Mouse (Mus musculus): ENCODE data around the gene Map4. TPM values are rescaled to one million over a fixed set of nuclear protein-coding genes. Genes with fewer than 3 reads are reported as not detected.

Map4 gene
- 58.2 and 65.5 TPM in 2 replicates for polyA plus RNA-seq (2015; fragmentation: Nextera tagmentation; extraction: Ambion mirVana)

DNA sequence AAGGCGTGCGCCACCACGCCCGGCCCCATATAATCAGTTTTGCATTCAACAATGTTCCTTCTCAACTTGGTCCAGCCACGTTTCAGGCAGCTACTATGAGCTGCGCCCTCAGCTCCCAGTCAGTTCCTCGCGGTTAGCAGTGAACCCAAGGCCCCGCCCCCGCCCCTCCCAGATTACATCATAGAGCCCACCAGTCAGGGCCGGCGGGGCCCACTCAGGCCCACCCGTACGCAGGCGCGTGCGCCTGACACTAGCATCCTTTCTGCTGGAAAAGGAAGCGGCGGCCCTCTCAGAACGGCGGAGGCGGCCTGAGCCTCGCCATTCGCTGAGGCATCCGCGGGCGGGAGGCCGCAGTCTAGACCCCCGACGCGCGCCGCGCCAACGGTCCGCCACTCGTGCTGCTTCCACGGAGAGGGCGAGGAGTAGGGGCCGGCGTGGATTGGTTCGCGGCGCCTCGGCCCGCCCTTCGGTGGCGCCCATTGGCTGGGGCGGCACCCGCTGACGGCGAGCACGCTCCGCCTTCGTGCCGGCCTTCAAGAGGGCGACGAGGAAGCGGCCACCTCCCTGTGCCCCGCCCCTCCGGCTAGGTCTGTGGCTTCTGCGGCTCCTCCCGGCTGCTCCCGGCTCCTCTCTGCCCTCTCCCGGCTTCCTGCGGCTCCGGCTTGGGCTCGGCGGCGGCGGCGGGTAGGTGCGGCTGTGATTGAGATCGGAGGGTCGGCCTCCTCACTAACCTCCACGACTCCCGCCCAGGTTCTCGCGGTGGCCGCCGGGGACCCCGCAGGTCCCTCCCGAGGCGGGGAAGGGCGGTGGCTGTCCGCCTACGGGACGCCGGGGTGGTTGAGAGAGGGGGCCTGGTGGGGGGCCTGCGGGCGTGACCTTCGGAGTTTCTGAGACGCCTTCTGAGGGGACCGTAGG, at the start of gene Map4:
Map4 (plus strand) TSS at position 204 of the 915 bp plus-strand sequence.
- Histone ChIP-seq H3K27ac (peak within 1 kb of the TSS; percentile 95), H3K4me3 (peak within 1 kb of the TSS; percentile 89), H3K9ac (peak within 1 kb of the TSS; percentile 84), H3K9me3 (no peaks in the 10 kb centered on the region), H3K4me2 (replicated peaks) (peak within 1 kb of the TSS; percentile 81), H3K27me3 (no peaks in the 10 kb centered on the region), H3K4me1 (peaks cover 17% of the 10 kb centered on the region), H3K36me3 (no peaks in the 10 kb centered on the region)
- WGBS, result under 1% methylated on average over 86 of the region's 94 CpGs
- ATAC-seq (ENCODE audit: low FRiP score, low read depth), result peak; percentile 97

DNA sequence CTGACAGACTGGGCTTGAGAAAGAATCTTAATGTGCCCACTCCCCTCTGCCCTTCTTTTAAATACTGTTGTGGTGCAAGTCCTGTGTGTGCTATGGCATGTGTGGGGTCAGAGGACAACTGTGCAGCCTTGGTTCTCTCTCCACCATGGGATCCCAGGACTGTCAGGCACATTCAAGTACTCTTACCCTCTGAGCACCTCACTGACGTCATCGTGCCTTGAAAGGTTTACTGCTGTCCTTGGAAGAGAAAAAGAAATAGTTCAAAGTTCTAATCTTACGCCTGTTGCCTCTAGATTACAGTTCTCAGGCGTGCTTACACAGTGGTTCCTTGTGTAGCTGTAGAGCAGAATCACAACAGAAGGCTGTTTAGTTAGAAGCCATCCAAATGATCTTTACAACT, 45.0 kb upstream of the Map4 start:
- ATAC-seq (ENCODE audit: low FRiP score, low read depth), result no peak
- WGBS, result 82% methylated on average over 4 of the region's 4 CpGs
- H3K36me3 ChIP-seq, result peaks cover 99% of the 10 kb centered on the region

DNA sequence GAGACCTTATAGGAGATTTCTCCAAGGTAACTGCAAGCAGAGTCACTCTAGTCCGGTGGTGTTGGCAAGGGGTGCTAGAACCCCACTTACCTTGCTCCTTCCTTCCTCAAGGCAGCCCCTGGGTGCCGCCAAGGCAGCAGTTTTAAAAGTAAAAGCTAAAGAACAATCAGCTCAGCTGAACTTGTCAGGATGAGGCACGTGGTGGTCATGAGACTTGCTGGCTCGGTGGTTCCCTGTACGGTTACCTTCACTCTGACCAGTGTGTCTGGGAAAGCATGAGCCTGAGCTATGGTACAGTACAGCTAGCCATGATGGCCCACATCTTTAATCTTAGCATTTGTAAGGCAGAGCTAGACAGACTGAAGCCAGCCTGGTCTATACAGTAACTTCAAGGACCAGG, 43.9 kb upstream of the Map4 start:
- H3K36me3 ChIP-seq, result peaks cover 99% of the 10 kb centered on the region
- ATAC-seq (ENCODE audit: low FRiP score, low read depth), result no peak
- no peaks in the 10 kb centered on the region for H3K9me3 ChIP-seq
- no peak overlapping the region for H3K4me3 ChIP-seq
- no peaks in the 10 kb centered on the region for H3K4me1 ChIP-seq
- 90% methylated on average over 5 of the region's 5 CpGs for WGBS
- H3K9ac ChIP-seq, result no peak overlapping the region
- H3K27me3 ChIP-seq, result no peaks in the 10 kb centered on the region
- no peak overlapping the region for H3K4me2 ChIP-seq (replicated peaks)
- H3K27ac ChIP-seq, result no peak overlapping the region

More for the DNA sequence above, 45.0 kb upstream of the Map4 start:
- no peak overlapping the region for H3K9ac ChIP-seq
- no peak overlapping the region for H3K4me3 ChIP-seq
- no peaks in the 10 kb centered on the region for H3K9me3 ChIP-seq
- no peaks in the 10 kb centered on the region for H3K27me3 ChIP-seq
- H3K27ac ChIP-seq, result no peak overlapping the region
- H3K4me1 ChIP-seq, result no peaks in the 10 kb centered on the region
- no peak overlapping the region for H3K4me2 ChIP-seq (replicated peaks)

DNA sequence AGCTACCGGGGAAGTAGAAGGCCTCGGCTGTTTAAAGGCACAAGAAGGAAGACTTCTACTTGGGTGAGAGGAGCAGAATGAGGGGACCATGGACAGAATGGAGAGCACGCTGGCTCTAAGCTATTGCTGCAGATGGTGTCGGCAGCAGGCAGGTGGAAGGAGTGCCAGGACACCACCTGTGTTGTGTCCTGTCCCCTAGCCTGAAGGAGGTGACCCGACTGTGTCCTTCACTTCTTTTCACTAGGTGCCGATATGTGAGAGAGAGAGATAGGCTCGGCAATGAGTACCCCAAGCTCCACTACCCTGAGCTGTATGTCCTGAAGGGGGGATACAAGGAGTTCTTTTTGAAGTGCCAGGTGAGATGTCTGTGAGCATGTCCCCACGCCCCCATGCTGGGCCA, 39.8 kb upstream of the Map4 start:
- H3K4me2 ChIP-seq (replicated peaks), result no peak overlapping the region
- H3K9me3 ChIP-seq, result no peaks in the 10 kb centered on the region
- peaks cover 6% of the 10 kb centered on the region; the same call in 1 of the 2 replicates for H3K4me1 ChIP-seq
- H3K27ac ChIP-seq, result no peak overlapping the region
- H3K9ac ChIP-seq, result no peak overlapping the region
- H3K36me3 ChIP-seq, result peaks cover 84% of the 10 kb centered on the region
- WGBS, result 90% methylated on average over 8 of the region's 8 CpGs
- H3K4me3 ChIP-seq, result no peak overlapping the region
- H3K27me3 ChIP-seq, result no peaks in the 10 kb centered on the region
- ATAC-seq (ENCODE audit: low FRiP score, low read depth), result no peak

DNA sequence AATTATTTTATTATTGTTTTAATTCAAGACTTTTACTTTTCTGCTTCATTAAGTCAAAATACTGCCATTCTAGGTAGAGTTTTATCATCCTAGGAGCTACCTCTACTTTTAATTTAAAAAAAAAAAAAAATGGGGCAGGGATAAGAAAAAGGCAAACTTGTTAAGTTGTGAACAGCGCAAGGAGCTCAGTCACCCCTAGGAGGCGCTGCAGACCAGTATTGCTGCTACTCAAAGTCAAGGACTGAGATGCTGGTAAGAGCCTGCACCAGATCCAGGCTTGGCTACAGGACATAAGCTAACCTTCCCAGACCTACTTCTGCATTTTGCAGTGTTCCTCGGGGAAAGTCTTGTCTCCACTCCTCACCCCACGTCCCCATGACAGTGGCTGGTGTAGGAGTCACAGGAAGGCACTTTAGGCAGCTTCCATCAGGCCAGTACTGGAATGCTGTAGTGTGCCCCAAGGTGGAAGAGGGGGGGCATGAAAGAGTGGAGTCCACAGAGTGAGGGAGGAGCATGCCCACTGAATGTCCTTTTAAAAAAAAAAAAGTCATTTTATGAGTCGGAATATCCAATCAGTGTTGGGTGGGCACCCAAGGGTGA, 38.5 kb upstream of the Map4 start:
- H3K27me3 ChIP-seq, result no peaks in the 10 kb centered on the region
- 68% methylated on average over 5 of the region's 5 CpGs for WGBS
- H3K36me3 ChIP-seq, result peaks cover 76% of the 10 kb centered on the region
- H3K9me3 ChIP-seq, result no peaks in the 10 kb centered on the region
- no peak overlapping the region for H3K4me3 ChIP-seq
- H3K27ac ChIP-seq, result no peak overlapping the region
- H3K4me2 ChIP-seq (replicated peaks), result no peak overlapping the region
- no peak for ATAC-seq (ENCODE audit: low FRiP score, low read depth)
- H3K4me1 ChIP-seq, result peaks cover 6% of the 10 kb centered on the region; the same call in 1 of the 2 replicates
- H3K9ac ChIP-seq, result no peak overlapping the region

DNA sequence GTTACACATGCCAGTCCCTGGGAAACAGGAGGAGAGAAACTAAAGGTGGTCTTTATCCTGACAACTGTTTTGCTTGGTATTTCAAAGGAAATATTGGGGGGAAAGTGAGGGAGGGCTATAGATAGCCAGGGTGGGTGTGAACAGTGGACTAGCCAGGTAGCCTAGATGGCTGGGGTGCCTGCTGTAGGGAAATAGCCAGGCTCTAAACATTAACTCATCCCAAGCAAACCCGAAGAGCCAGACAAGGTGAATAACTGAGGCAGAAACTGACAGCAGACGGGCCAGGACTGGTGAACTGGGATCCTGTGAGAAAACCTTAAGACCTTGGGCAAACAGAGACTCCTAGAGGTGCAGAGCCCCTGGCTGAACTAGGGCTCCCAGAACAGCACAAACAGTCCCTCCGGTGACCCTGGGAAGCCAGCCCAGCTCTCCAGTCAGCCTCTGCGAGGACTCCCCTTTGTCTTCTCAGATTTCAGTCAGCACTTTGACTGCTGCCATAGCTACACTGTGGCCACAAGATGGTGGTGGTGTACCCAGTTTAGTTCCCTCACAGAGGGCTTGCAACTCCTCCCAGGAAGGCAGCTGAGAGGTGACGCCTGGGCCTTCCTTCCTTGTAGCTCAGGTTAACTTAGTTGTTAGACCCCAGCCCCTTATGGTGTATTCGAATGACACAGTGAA, 36.7 kb upstream of the Map4 start:
- H3K9me3 ChIP-seq, result no peaks in the 10 kb centered on the region
- H3K27ac ChIP-seq, result peak overlapping the region; percentile 79
- peaks cover 6% of the 10 kb centered on the region; the same call in 1 of the 2 replicates for H3K4me1 ChIP-seq
- H3K36me3 ChIP-seq, result peaks cover 58% of the 10 kb centered on the region
- H3K4me3 ChIP-seq, result no peak overlapping the region
- WGBS, result 21% methylated on average over 6 of the region's 6 CpGs
- peak; percentile 88 for ATAC-seq (ENCODE audit: low FRiP score, low read depth)
- no peak overlapping the region for H3K4me2 ChIP-seq (replicated peaks)
- no peak overlapping the region for H3K9ac ChIP-seq
- no peaks in the 10 kb centered on the region for H3K27me3 ChIP-seq

DNA sequence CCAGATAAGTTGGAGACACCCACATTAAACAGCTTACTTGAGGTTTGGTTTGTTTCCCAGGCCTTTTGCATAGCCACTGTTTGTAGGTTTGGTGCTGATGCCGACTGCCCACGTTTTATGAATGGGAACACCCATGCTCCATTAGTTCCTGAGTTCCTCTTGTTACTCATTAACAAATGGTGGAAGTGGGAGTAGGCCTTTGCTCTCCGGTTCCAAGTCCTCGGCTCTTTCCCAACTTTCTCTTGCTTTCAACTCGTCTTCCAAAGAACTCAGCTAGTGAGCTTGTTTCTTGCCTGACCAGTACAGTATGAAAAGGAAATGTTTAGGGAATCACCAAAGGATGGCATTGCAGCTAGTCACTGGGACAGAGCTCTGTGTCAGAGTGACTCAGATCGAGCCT, 35.7 kb upstream of the Map4 start:
- H3K27ac ChIP-seq, result no peak overlapping the region
- H3K4me3 ChIP-seq, result no peak overlapping the region
- no peak for ATAC-seq (ENCODE audit: low FRiP score, low read depth)
- peaks cover 48% of the 10 kb centered on the region for H3K36me3 ChIP-seq
- peaks cover 6% of the 10 kb centered on the region; the same call in 1 of the 2 replicates for H3K4me1 ChIP-seq
- 87% methylated on average over 6 of the region's 6 CpGs for WGBS
- H3K4me2 ChIP-seq (replicated peaks), result no peak overlapping the region
- H3K27me3 ChIP-seq, result no peaks in the 10 kb centered on the region
- no peaks in the 10 kb centered on the region for H3K9me3 ChIP-seq
- no peak overlapping the region for H3K9ac ChIP-seq

DNA sequence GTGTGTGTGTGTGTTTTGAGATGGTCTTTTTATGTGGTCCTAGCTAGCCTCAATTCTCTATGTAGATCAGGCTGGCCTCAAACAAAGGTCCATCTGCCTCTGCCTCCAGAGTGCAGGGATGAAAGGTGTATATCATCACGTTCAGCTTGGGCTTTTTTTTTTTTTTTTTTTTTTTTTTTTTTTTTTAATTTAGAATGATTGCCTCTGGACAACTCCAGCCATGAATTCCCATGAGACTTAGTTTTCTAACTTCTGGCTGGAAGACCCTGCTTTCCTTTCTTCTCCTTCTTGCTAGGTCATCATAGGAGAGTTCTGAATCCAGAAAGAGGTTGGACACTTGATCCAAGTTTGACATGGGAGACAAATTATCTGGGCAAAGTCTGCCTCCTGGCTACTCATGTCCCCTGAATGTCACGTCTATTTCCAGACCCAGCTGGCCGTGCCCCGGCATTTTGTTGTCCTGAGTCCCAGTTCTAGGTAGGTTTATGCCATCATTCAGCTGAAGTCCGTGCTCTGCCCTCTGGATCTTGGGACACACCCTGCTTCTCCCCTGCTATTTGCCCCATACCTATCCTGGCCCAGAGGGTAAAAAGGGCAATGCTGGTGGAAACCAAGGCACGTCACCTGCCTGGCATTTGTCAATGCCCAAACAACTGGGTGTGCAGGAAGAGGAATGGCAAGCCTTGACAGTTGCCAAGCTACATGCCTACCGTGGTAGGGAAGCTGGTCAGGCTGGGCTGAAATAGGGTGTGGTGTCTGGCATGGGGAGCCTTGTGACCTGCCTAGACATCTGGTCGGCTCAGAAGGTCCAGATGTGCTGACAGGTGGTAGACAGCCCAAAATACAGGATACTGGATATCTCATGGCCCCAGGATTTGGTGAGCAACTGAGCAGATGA, 34.8 kb upstream of the Map4 start:
- H3K27ac ChIP-seq, result no peak overlapping the region
- no peak overlapping the region for H3K4me3 ChIP-seq
- H3K4me1 ChIP-seq, result peaks cover 6% of the 10 kb centered on the region; the same call in 1 of the 2 replicates
- ATAC-seq (ENCODE audit: low FRiP score, low read depth), result no peak
- H3K36me3 ChIP-seq, result peaks cover 38% of the 10 kb centered on the region
- no peak overlapping the region for H3K9ac ChIP-seq
- 81% methylated on average over 8 of the region's 8 CpGs for WGBS
- H3K9me3 ChIP-seq, result no peaks in the 10 kb centered on the region
- H3K4me2 ChIP-seq (replicated peaks), result no peak overlapping the region
- H3K27me3 ChIP-seq, result no peaks in the 10 kb centered on the region

DNA sequence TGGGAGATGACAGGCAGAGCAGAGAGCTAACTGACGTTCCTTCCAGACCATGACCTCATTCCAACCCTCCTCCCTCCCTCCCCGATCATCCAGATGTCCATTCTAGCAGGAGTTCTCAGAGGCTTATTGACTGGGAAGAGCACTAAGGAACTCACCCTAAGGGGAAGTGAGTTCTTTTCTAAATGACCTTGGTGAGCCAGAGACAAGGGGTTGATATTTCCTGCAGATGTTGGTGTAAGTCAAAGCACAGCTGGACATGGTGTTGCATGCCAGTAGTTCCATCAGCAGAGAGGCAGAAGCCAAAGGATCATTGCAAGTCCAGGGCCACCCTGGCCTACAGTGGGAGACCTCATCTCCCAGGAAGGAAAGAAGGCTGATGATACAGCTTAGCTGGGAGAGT, 33.2 kb upstream of the Map4 start:
- 28% methylated on average over 2 of the region's 2 CpGs for WGBS
- Histone ChIP-seq H3K27me3 (no peaks in the 10 kb centered on the region), H3K36me3 (peaks cover 24% of the 10 kb centered on the region), H3K4me1 (peaks cover 6% of the 10 kb centered on the region; the same call in 1 of the 2 replicates), H3K4me2 (replicated peaks) (no peak overlapping the region), H3K27ac (no peak overlapping the region), H3K4me3 (no peak overlapping the region), H3K9me3 (no peaks in the 10 kb centered on the region), H3K9ac (no peak overlapping the region)
- ATAC-seq (ENCODE audit: low FRiP score, low read depth), result no peak

DNA sequence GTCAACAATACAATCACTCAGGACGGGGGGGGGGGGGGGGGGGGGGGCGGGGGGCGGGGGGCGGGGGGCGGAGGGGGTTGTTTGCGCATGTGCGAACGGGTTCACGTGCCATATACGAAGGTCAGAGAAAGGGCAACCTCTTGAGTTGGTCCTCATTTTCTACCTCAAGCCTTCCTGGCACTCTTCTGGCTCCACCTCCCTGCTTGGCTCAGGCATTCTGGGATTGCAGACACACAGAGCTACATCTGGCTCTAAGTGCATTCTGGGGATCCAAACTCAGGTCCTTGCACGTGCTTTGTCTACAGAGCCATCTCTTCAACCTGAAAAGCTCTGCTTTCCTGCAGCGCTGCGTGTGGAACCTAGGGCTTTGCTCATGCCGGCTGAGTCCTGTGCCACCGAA, 31.9 kb upstream of the Map4 start:
- 52% methylated on average over 13 of the region's 15 CpGs for WGBS
- no peaks in the 10 kb centered on the region for H3K9me3 ChIP-seq
- no peaks in the 10 kb centered on the region for H3K27me3 ChIP-seq
- H3K4me3 ChIP-seq, result no peak overlapping the region
- H3K4me2 ChIP-seq (replicated peaks), result no peak overlapping the region
- H3K27ac ChIP-seq, result no peak overlapping the region
- no peak for ATAC-seq (ENCODE audit: low FRiP score, low read depth)
- peaks cover 11% of the 10 kb centered on the region for H3K36me3 ChIP-seq
- H3K4me1 ChIP-seq, result peaks cover 3% of the 10 kb centered on the region; the same call in 1 of the 2 replicates
- H3K9ac ChIP-seq, result no peak overlapping the region

DNA sequence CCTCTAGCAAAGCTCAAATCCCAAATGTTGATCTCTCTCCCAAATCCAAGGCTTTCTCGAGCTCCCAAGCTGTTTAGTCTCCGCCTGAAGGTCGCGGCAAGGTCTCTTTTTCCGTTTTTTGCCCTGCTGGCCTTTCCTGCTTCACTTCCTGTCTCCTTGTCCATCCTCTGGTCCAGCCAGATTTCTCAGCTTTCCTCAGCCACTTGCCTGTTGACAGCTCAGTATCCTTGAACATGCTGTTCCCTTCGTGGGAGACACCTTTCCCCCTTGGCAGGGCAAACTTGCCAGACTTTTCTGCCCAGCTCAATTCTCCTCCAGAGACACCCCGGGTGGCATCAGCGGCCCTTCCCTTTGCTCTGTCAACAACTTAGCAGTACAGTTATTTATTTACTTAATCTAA, 31.5 kb upstream of the Map4 start:
- no peak overlapping the region for H3K4me2 ChIP-seq (replicated peaks)
- H3K4me3 ChIP-seq, result no peak overlapping the region
- no peaks in the 10 kb centered on the region; the same call in 1 of the 2 replicates for H3K4me1 ChIP-seq
- no peak overlapping the region for H3K9ac ChIP-seq
- ATAC-seq (ENCODE audit: low FRiP score, low read depth), result no peak
- no peaks in the 10 kb centered on the region for H3K9me3 ChIP-seq
- 72% methylated on average over 8 of the region's 8 CpGs for WGBS
- no peaks in the 10 kb centered on the region for H3K27me3 ChIP-seq
- peaks cover 11% of the 10 kb centered on the region for H3K36me3 ChIP-seq
- H3K27ac ChIP-seq, result no peak overlapping the region
